Mouse (Mus musculus) ES-E14 (cell line): ENCODE data around the gene D430042O09Rik.

Source experiments
- CHD2 ChIP-seq: IDR thresholded peaks from 2 replicates; pipeline ENCODE4 v1.6.1; 2014; ENCODE audit warnings: mild to moderate bottlenecking, low read depth, low read length, inconsistent platforms
- HCFC1 ChIP-seq: IDR thresholded peaks from 2 replicates; pipeline ENCODE4 v1.6.1; 2012; ENCODE audit warnings: low read length, inconsistent platforms, borderline replicate concordance; ENCODE audit not compliant: insufficient read depth
- MAFK ChIP-seq: IDR thresholded peaks from 2 replicates; pipeline ENCODE4 v1.6.1; 2014; ENCODE audit warnings: mild to moderate bottlenecking, low read depth, low read length, inconsistent platforms; ENCODE audit not compliant: insufficient read depth
- ZC3H11A ChIP-seq: IDR thresholded peaks from 2 replicates; pipeline ENCODE4 v1.6.1; 2012; ENCODE audit warnings: low read depth, mild to moderate bottlenecking, inconsistent platforms, low read length, borderline replicate concordance
- ZNF384 ChIP-seq: IDR thresholded peaks from 2 replicates; pipeline ENCODE4 v1.6.1; 2012; ENCODE audit warnings: low read depth, low read length, inconsistent platforms

DNA sequence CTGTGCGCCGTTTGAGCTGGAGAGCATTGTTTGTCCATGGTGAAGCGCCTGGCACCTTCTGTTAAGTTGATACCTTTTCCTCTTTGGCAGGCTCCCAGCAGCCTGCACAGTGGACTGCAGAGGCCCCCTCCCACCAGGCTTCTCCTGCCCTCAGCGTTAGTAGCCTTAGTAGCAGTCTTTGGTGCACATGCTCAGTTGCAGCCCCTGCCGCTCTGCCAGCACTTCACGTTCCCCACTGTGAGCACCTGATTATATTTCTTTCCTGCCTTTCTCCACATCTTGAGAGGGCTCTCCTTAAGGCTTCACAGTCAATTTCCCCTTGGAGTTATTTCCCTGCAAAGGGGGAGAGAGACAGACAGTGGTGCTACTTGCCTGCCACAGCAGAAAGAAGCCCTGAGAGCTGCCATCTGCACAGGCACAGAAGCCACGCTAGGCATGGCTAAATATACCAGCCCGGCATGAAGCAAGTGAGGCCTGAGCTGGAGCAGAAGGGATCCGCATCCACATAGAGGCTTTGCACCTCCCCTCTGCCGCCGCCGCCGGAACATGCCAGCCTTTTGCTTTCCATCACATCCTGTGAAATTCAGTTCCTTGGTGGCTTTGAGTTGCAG lies 65.4 kb downstream of the D430042O09Rik start:
- TF ChIP-seq ZNF384 (no peak), ZC3H11A (no peak), HCFC1 (no peak), CHD2 (no peak), MAFK (no peak)
